Mouse (Mus musculus) heart, embryonic 10.5 days (tissue): ENCODE results near the gene Crcp. TPM values are rescaled to one million over a fixed set of nuclear protein-coding genes. Genes with fewer than 3 reads are reported as not detected.

Experiments used
- DNase-seq: peaks from one replicate; pipeline ENCODE4 v3.0.0-alpha.2; 2017; ENCODE audit warnings: low spot score
- H3K27ac ChIP-seq: fragments of 300-500 bp; sonication (generic); 2 replicates; pipeline ENCODE4 v1.5.1; 2016; ENCODE audit warnings: mild to moderate bottlenecking
- H3K27me3 ChIP-seq: fragments of 300-500 bp; sonication (generic); 2 replicates; pipeline ENCODE4 v1.6.1; 2016; ENCODE audit warnings: mild to moderate bottlenecking; ENCODE audit not compliant: poor library complexity, insufficient read depth, severe bottlenecking
- H3K36me3 ChIP-seq: fragments of 300-500 bp; sonication (generic); 2 replicates; pipeline ENCODE4 v1.6.1; 2016; ENCODE audit warnings: mild to moderate bottlenecking, moderate library complexity
- H3K4me1 ChIP-seq: fragments of 300-500 bp; sonication (generic); 2 replicates; pipeline ENCODE4 v1.6.1; 2016; ENCODE audit warnings: mild to moderate bottlenecking
- H3K4me3 ChIP-seq: fragments of 300-500 bp; sonication (generic); 2 replicates; pipeline ENCODE4 v1.5.1; 2016; ENCODE audit warnings: mild to moderate bottlenecking, moderate library complexity
- H3K9me3 ChIP-seq: fragments of 300-500 bp; sonication (generic); 2 replicates; pipeline ENCODE4 v1.6.1; 2016; ENCODE audit warnings: mild to moderate bottlenecking, moderate library complexity
- WGBS: fragments of 180-500 bp; shearing (Covaris S2); methylation state at CpG from one replicate; pipeline ENCODE4 v1.1.7; 2016; 5-methylcytosine and 5-hydroxymethylcytosine counted together
- polyA plus RNA-seq: library from polyadenylated mRNA; unstranded; fragments of >200 nt; fragmentation: Nextera tagmentation; extraction: Ambion mirVana; gene quantifications from 2 replicates; pipeline ENCODE4 v1.2.1, GENCODE M21; 2016

The Crcp gene
- polyA plus RNA-seq, 1 experiment from 2014 or later: 39.9 TPM

- 58% methylated on average over 6 of the region's 6 CpGs for WGBS
- no peak for DNase-seq
- Histone ChIP-seq H3K27ac (no peak overlapping the region), H3K4me3 (no peak overlapping the region), H3K36me3 (peaks cover 51% of the 10 kb centered on the region), H3K27me3 (peaks cover 65% of the 10 kb centered on the region), H3K4me1 (0 out of 2 replicates have a peak, but pooled peaks cover 7% of the 10 kb centered on the region), H3K9me3 (no peaks in the 10 kb centered on the region)
Observed at GRCm38 (mm10) chr5:130050416-130050815, 21.3 kb downstream of the Crcp start.

GRCm38 (mm10) chr5:130051073-130051860 lies 22.2 kb downstream of the Crcp start:
- no peak overlapping the region for H3K4me3 ChIP-seq
- peaks cover 59% of the 10 kb centered on the region for H3K27me3 ChIP-seq
- no peaks in the 10 kb centered on the region for H3K9me3 ChIP-seq
- peaks cover 50% of the 10 kb centered on the region for H3K36me3 ChIP-seq
- WGBS: 81% methylated on average over 15 of the region's 15 CpGs
- H3K27ac ChIP-seq: no peak overlapping the region
- H3K4me1 ChIP-seq: 0 out of 2 replicates have a peak, but pooled peaks cover 5% of the 10 kb centered on the region
- no peak for DNase-seq

DNA sequence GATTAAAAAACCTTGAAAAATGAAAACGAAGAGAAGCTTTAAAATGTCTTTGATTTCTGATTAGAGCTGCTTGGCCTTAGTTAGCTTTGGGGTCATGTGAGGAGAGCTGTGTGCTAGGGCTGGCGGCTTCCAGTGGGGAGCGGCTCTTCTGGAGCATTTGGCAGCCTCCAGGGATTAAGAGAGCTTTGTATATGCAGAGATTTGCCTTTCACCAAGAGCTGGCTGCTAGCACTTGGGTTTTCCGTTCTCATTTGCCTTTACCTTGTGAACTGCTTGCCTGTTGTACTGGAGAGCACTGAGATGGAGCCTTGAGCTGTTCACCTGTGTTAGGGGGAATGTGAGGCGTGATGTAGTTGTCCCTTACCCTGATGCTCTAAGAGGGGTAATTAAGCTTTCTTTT lies 23.4 kb downstream of the Crcp start:
- DNase-seq: no peak
- H3K27me3 ChIP-seq: peaks cover 59% of the 10 kb centered on the region
- WGBS: 77% methylated on average over 5 of the region's 5 CpGs
- peaks cover 39% of the 10 kb centered on the region for H3K36me3 ChIP-seq
- H3K4me1 ChIP-seq: no peaks in the 10 kb centered on the region
- H3K27ac ChIP-seq: no peak overlapping the region
- no peak overlapping the region for H3K4me3 ChIP-seq
- no peaks in the 10 kb centered on the region for H3K9me3 ChIP-seq

DNA sequence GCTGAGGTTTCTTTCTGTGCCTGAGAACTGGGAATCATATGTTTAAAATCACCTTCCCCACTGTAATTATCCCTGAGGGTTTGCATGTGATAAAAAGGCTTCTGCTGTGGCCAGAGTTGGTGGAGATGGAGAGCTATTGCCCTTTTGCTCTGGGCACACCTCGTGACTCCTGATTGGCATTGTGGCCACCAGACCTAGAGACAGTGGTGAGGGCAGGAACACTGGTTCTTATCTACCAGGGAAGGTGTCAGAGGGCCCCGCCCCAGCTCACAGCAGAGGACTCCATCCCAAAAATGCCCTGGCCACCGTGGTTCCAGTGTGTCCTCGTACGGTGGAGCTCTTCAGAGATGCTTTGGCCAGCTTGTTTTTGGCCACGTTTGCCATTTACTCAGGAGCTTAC lies 23.9 kb downstream of the Crcp start:
- no peak for DNase-seq
- H3K4me1 ChIP-seq: no peaks in the 10 kb centered on the region
- 80% methylated on average over 6 of the region's 6 CpGs for WGBS
- no peaks in the 10 kb centered on the region for H3K9me3 ChIP-seq
- H3K36me3 ChIP-seq: peaks cover 40% of the 10 kb centered on the region
- no peak overlapping the region for H3K4me3 ChIP-seq
- no peak overlapping the region for H3K27ac ChIP-seq
- peaks cover 59% of the 10 kb centered on the region for H3K27me3 ChIP-seq

GRCm38 (mm10) chr5:130055688-130056087 lies 26.6 kb downstream of the Crcp start:
- WGBS: 92% methylated on average over 4 of the region's 4 CpGs
- H3K36me3 ChIP-seq: peaks cover 40% of the 10 kb centered on the region

GRCm38 (mm10) chr5:130056303-130056702 lies 27.2 kb downstream of the Crcp start:
- Histone ChIP-seq H3K27me3 (peaks cover 32% of the 10 kb centered on the region), H3K4me1 (peaks cover 13% of the 10 kb centered on the region), H3K9me3 (no peaks in the 10 kb centered on the region), H3K36me3 (peaks cover 37% of the 10 kb centered on the region), H3K4me3 (no peak overlapping the region), H3K27ac (no peak overlapping the region)
- 88% methylated on average over 2 of the region's 2 CpGs for WGBS
- no peak for DNase-seq

More at GRCm38 (mm10) chr5:130055688-130056087, 26.6 kb downstream of the Crcp start:
- H3K9me3 ChIP-seq: no peaks in the 10 kb centered on the region
- no peak overlapping the region for H3K27ac ChIP-seq
- H3K4me1 ChIP-seq: peaks cover 13% of the 10 kb centered on the region
- peaks cover 38% of the 10 kb centered on the region for H3K27me3 ChIP-seq
- no peak for DNase-seq
- no peak overlapping the region for H3K4me3 ChIP-seq

GRCm38 (mm10) chr5:130059413-130060328 lies 30.6 kb downstream of the Crcp start:
- Histone ChIP-seq H3K27me3 (peaks cover 2% of the 10 kb centered on the region; the same call in 1 of the 2 replicates), H3K9me3 (no peaks in the 10 kb centered on the region), H3K4me3 (no peak overlapping the region), H3K4me1 (peaks cover 13% of the 10 kb centered on the region), H3K36me3 (peaks cover 33% of the 10 kb centered on the region; the same call in 1 of the 2 replicates), H3K27ac (peak overlapping the region; percentile 72; the same call in 1 of the 2 replicates)
- WGBS: 58% methylated on average over 12 of the region's 12 CpGs
- DNase-seq: no peak

- H3K9me3 ChIP-seq: no peaks in the 10 kb centered on the region
- 83% methylated on average over 4 of the region's 4 CpGs for WGBS
- peaks cover 30% of the 10 kb centered on the region; the same call in 1 of the 2 replicates for H3K36me3 ChIP-seq
- DNase-seq: no peak
- peaks cover 13% of the 10 kb centered on the region for H3K4me1 ChIP-seq
- H3K27ac ChIP-seq: 0 out of 2 replicates have a peak overlapping the region, but pooled peaks have one; percentile 72
- no peaks in the 10 kb centered on the region for H3K27me3 ChIP-seq
- H3K4me3 ChIP-seq: no peak overlapping the region
Observed at GRCm38 (mm10) chr5:130060329-130060665, 31.2 kb downstream of the Crcp start.

DNA sequence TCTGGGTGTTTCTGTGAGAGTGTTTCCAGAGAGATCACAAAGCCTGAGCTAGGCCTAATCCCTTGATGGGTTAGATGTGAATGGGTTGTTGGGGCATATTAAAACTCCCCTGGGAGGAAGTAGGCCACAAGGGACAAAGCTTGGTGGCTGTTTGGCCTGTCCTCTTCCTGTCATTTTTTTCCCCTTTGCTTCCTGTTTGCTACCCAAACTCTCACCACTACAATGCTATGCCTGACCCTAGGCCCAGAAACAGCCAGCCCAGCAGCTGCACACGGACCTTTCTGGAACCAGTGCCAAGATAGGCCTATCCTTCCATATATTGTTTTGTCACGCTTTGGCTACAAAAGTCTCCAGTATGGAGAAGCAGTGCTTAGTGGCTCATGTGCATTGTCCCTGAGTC lies 33.0 kb downstream of the Crcp start:
- no peak for DNase-seq
- Histone ChIP-seq H3K9me3 (no peaks in the 10 kb centered on the region), H3K27ac (no peak overlapping the region)

DNA sequence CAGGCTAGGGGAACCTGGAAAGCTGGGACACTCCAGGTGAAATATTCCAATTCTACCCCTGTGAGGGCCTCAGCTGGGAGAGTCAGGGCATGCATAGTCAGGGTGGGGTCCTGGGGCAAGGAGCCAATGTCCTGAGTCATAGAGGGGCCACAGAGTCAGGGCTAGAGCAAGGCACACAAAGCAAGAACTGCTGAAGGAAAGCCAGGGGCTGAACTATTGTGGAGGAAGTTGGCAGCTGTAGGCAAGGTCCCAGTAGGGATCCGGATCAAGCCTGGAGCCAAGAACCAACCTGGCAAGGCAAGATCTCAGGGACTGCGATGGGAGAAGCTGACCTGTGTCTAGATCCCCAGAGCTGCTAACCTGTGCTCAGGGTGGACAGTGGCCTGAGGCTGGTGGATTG lies 34.7 kb downstream of the Crcp start:
- Histone ChIP-seq H3K4me1 (peaks cover 13% of the 10 kb centered on the region), H3K9me3 (no peaks in the 10 kb centered on the region), H3K36me3 (peaks cover 17% of the 10 kb centered on the region; the same call in 1 of the 2 replicates), H3K27ac (no peak overlapping the region), H3K27me3 (no peaks in the 10 kb centered on the region; the same call in 1 of the 2 replicates), H3K4me3 (no peak overlapping the region)
- DNase-seq: no peak
- 86% methylated on average over 2 of the region's 2 CpGs for WGBS

More for the DNA sequence above, 33.0 kb downstream of the Crcp start:
- H3K36me3 ChIP-seq: peaks cover 25% of the 10 kb centered on the region; the same call in 1 of the 2 replicates
- no peak overlapping the region for H3K4me3 ChIP-seq
- H3K4me1 ChIP-seq: peaks cover 13% of the 10 kb centered on the region
- 67% methylated on average over 2 of the region's 2 CpGs for WGBS
- H3K27me3 ChIP-seq: no peaks in the 10 kb centered on the region

DNA sequence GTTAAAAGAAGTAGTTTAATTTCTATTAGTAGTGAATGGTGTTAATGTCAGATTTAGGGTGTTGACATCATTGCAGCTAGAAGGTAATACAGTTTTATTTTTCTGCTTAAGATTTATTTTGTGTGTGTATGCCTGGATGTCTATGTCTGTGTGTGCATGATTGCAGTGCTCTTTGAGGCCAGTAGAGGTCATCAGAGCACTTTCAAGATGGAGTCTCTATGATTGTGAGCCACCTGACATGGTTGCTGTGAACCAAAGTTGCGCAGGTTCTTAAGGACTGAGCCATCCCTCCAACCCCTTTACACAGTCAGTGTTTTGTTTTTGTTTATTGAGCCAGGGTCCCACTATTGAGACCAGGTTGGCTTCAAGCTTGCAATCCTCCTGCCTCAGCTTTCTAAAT lies 36.5 kb downstream of the Crcp start:
- Histone ChIP-seq H3K9me3 (0 out of 2 replicates have a peak, but pooled peaks cover 3% of the 10 kb centered on the region), H3K4me3 (no peak overlapping the region), H3K27ac (no peak overlapping the region), H3K27me3 (peaks cover 5% of the 10 kb centered on the region), H3K36me3 (0 out of 2 replicates have a peak, but pooled peaks cover 8% of the 10 kb centered on the region), H3K4me1 (no peaks in the 10 kb centered on the region)
- 86% methylated on average over 1 of the region's 1 CpGs for WGBS
- no peak for DNase-seq

DNA sequence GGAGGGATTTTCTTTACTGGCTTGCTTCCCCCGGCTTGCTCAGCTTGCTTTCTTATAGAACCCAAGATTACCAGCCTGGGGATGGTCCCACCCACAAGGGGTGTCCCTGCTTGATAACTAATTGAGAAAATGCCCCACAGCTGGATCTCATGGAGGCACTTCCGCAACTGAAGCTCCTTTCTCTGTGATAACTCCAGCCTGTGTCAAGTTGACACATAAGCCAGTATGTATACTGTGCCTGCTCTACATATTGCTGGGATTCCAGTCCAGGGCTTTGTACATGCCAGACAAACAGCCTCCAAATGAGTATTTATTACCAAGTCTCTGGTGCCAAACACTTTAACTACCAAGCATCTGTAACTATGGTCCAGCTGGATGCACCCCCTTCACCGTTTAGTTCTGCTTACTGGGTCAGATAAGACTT lies 38.8 kb downstream of the Crcp start:
- H3K4me1 ChIP-seq: no peaks in the 10 kb centered on the region
- H3K9me3 ChIP-seq: 0 out of 2 replicates have a peak, but pooled peaks cover 3% of the 10 kb centered on the region
- H3K4me3 ChIP-seq: no peak overlapping the region
- H3K27ac ChIP-seq: no peak overlapping the region
- peaks cover 8% of the 10 kb centered on the region for H3K27me3 ChIP-seq
- 69% methylated on average over 3 of the region's 3 CpGs for WGBS
- DNase-seq: no peak
- no peaks in the 10 kb centered on the region for H3K36me3 ChIP-seq
